Mouse (Mus musculus): Measurements from ENCODE around the gene Sco1.

Gene Sco1

GRCm38 (mm10) chr11:67043007-67043406 is 9.5 kb upstream of the Sco1 start:
- DNase-seq (ENCODE audit: low spot score in 2 of 2): no peak

- DNase-seq (ENCODE audit: low spot score in 2 of 2): no peak
Measured at GRCm38 (mm10) chr11:67044959-67045358, 7.5 kb upstream of the Sco1 start.

DNA sequence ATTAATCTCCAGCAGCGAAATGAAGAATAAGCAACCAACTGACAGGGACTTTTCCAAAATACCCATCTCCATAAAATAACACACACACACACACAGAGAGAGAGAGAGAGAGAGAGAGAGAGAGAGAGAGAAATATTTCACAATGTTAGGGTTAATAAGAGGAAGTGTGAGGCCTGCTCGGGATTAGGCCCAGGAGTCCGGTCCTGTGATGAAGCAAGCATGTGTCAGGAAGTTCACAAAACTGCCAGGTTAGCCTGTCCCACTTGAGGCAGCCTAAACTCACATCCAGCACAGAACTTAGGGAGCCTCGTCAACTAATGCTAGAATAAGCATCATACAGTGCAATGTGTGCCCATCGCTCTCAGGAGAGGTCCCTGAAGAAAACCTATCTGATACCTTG is 5.3 kb upstream of the Sco1 start:
- DNase-seq (ENCODE audit: low spot score in 2 of 2): no peak

GRCm38 (mm10) chr11:67048496-67048895 is 4.0 kb upstream of the Sco1 start:
- no peak for DNase-seq (ENCODE audit: low spot score in 2 of 2)

DNA sequence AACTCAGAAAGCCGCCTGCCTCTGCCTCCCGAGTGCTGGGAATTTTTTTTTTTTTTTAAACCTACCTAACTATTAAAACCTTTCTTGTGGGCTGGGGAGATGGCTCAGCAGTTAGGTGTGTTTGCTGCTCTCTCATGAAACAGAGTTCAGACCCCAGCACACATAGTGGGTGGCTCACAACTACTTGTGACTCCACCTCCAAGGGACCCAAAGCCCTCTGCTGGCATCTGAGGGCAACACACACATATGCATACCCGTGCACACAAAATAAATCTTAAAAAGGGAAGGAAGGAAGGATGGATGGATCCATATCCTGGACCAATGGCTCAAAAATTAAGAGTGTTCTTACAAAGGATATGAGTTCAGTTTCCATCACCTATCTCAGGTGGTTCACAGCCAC is 3.2 kb upstream of the Sco1 start:
- DNase-seq (ENCODE audit: low spot score in 2 of 2): no peak

DNA sequence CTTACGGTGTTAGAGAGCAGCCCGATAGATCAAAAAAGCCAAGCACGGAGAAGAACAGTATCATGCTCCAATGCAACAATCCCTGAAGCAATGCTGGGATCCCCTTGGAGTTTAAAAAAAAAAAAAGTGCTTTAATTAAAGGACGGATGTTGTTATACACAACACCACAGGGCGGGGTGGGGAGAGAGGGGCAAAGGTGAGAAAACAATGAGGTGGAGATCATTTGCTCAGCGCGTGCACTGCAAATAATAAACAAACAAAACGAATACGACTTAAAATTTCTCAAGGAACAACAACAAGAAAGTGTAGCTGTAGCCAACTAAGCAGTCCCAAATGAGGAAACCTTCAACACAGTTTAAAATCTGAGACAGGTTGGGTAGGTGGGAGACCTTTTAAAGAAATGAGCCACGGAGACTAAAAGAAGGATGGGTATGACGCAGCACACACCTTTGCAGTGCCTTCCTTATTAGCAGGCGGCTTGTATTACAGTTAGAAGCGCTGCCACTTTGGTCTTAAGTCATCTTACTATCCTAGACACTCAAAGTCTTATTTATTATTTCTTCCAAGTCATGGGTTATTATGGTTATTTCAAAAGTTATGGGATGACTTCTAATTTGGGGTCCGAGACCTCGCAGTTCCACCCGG is 672 bp upstream of the Sco1 start:
- DNase-seq (ENCODE audit: low spot score in 2 of 2): no peak

- DNase-seq (ENCODE audit: low spot score in 2 of 2): no peak
Measured at GRCm38 (mm10) chr11:67054754-67055365, 2.4 kb downstream of the Sco1 start.

DNA sequence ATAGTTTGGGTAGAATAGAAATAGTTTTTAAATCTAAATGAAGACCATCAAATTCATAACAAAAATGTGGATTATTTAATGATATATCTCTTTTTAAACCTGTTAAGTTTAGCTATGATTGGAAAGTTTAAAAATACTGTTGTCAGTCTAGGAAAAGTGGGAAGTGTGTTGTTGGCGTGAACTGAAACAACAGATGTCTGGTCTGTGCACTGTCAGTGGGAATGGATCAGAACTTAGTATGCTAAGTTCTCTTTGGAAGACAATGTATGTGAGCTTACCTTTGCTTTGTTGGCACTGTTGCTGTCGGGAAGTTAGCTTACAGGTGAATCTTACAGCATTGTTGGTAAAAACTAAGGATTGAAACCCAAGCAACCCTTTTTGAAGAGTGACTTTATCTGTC is 8.8 kb downstream of the Sco1 start:
- DNase-seq (ENCODE audit: low spot score in 2 of 2): no peak

GRCm38 (mm10) chr11:67062726-67063125 is 10.3 kb downstream of the Sco1 start:
- DNase-seq (ENCODE audit: low spot score in 2 of 2): no peak

GRCm38 (mm10) chr11:67067741-67068140 is 15.3 kb downstream of the Sco1 start:
- no peak for DNase-seq (ENCODE audit: low spot score in 2 of 2)

DNA sequence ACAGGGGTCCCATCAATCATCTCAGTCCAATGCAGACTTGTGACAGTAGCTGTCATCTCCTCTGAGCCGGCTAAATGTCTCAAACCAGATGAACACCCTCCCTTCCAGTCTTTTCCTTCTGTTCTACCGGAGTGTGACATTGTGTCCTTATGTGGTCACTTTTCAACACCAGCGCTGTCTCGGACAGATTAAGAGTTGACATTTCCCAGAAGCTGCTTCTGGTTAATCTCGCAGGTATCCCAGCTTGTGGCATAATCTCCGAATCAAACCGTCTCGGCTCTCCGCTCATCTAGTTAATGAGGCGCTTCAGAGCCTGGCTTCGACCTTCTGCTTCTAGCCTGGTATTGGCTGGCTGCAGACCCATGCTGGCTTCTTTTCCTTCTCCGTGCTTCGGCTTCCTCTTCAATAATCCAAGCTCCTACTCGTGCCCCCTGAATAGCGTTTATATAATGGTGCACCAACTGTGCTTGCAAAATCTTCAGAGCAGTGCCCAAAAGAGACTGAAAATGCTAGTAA is 20.2 kb downstream of the Sco1 start:
- no peak for DNase-seq (ENCODE audit: low spot score in 2 of 2)

GRCm38 (mm10) chr11:67075036-67075435 is 22.6 kb downstream of the Sco1 start:
- no peak for DNase-seq (ENCODE audit: low spot score in 2 of 2)

DNA sequence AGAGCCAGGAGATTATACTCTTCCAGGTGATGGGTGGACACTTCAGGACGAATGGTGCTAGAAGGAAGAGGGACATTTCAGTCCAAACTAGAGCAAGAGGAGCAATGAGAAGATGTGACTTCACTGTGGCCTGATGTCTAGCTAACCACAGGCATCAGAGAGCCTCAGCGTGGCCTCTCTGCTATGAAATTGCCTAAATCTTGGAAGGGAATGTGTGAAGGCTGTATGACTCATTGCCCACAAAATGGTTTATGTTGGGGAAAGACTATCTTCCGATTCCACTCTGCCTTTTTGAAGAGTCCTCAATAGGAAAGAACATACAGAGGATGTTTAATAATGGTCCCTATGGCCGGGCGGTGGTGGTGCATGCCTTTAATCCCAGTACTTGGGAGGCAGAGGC is 24.3 kb downstream of the Sco1 start:
- DNase-seq (ENCODE audit: low spot score in 2 of 2): no peak

DNA sequence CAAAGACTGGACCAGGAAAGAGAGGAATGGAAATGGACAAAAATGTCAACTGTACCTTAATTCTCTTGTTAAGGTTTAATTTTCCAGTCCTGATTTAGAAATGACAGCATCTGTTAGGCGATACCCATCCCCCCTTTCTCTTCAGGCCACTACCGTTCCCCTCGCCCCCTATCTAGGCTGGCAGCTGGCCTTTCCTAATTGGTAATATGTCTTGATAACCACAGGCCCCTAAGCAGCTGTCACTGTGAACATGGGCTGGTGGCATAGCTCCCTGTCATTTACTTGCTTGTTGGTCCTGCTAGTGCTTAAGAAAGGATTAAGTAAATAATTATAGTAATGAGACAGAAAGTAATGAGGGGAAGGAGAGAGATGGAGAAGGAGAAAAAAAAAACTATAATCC is 25.0 kb downstream of the Sco1 start:
- no peak for DNase-seq (ENCODE audit: low spot score in 2 of 2)

- DNase-seq (ENCODE audit: low spot score in 2 of 2): no peak
Measured at GRCm38 (mm10) chr11:67078000-67078399, 25.5 kb downstream of the Sco1 start, which contains the start of gene Myh3. Gene Myh3 (plus strand): TSS chr11:67078300.

DNA sequence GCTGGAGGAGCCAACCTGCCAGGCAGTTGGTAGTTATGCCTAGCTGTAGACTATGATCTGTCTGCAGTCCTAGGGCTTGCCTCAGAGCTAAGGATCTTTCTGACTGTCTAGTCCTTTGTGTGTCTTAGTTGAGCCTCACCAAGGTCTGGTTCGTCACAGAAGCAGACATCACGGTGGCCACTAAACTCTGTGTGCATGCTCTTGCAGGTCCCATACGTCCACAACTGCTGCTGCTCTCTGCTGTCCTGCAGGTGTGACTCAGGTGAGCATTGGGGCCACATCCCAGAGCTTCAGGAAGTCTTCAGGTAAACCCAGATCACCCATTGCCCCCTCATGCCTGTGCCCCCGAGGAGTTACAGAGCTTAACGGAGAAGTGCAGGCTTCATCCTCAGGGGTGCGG is 26.4 kb downstream of the Sco1 start:
- no peak for DNase-seq (ENCODE audit: low spot score in 2 of 2)

DNA sequence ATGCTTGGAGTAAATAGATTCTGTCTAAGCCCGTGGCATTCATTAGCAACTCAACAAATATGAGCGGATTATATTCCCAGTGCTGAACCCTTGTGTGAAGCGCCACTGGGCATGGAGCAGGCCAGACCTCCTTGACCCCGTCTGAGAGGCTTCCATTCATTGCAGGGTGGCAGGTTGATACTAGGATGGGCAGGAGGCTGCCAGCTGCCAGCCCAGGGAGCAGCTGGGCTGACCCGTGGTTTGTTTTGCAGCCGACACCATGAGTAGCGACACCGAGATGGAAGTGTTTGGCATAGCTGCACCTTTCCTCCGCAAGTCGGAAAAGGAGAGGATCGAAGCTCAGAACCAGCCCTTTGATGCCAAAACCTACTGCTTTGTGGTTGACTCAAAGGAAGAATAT is 27.3 kb downstream of the Sco1 start:
- DNase-seq (ENCODE audit: low spot score in 2 of 2): no peak

DNA sequence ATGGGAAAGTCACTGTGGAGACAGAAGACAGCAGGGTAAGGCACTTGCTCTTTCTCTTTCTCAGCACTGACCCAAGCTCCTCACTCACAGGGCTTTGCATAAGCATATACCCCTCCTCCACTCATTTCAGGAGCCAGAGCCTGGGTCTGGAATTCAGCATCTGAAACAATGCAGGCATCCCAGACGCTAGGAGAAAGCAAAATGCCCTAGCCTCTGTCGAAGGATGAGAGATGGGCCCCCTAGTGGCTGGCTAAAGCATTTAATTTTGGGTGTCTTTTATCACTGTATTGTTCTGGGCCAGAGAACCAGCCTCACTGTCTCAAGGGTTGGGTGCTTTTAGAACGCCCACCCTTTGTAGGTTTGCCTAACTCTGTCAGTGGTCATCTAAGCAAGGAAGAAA is 27.7 kb downstream of the Sco1 start:
- DNase-seq (ENCODE audit: low spot score in 2 of 2): peak in 1 of 2 experiments; percentile 28

DNA sequence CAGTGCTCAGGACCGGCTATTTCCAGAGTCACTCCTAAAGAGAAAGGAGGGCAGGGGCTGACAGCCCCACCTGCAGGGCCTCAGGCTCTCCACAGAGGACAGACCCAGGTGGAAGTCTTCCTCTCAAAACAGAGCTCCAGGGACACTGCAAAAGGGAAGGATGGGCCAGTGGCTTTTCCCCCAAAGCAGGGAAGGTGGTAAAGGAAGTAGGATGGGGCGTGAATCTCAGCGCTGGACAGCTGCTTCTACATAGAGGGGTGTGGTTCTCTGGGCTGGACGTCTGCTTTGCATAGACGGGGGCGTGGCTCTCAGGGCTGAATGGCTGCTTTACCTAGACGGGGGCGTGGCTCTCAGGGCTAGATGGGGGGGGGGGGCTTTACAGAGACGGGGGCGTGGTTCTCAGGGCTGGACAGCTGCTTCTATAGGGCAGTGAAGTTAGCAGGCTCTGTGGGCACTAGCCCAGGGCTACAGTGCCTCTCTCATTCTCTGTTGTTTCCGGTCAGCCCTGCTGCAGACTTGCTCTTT is 28.7 kb downstream of the Sco1 start:
- no peak for DNase-seq (ENCODE audit: low spot score in 2 of 2)

GRCm38 (mm10) chr11:67082188-67082587 is 29.7 kb downstream of the Sco1 start:
- DNase-seq (ENCODE audit: low spot score in 2 of 2): no peak

DNA sequence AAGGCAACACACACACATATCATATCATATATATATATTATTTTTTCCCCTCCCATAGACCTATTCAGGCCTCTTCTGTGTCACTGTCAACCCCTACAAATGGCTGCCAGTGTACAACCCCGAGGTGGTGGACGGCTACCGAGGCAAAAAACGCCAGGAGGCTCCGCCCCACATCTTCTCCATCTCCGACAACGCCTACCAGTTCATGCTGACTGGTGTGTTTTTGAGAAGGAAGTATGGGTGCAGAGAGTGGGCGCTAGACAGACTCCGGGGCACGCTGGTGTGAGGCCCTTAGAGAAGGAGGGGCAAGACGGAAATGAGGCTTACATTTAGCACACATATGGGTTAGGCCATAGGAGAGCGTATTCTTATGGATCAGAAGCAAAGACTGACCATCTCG is 30.3 kb downstream of the Sco1 start:
- no peak for DNase-seq (ENCODE audit: low spot score in 2 of 2)

GRCm38 (mm10) chr11:67083239-67083638 is 30.8 kb downstream of the Sco1 start:
- DNase-seq (ENCODE audit: low spot score in 2 of 2): no peak

DNA sequence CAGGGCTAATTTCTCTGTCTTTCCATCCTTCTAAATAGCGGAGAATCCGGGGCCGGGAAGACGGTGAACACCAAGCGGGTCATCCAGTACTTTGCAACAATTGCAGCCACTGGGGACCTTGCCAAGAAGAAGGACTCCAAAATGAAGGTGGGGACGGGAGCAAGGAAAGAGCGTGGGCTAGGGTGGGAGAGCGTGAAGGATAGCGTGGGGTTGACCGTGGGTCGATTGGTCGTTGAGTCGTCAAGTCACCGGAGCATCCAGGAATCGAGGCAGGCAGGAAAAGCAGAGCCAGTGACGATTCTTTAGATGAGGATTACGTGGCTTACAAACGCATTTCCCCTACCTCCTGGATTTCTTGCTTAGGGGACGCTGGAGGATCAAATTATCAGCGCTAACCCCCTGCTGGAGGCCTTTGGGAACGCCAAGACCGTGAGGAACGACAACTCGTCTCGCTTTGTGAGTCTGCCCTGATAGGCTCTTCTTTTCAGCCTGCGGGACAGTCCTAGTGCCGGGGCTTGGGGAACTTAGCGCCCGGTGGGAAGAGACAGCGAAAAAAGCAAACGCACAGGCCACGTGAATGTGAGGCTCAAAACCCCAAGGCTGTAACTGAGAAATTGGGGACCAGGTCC is 31.4 kb downstream of the Sco1 start:
- DNase-seq (ENCODE audit: low spot score in 2 of 2): no peak
